Mouse (Mus musculus): ENCODE data around the gene Atp13a3. TPM values are rescaled to one million over a fixed set of nuclear protein-coding genes. Genes with fewer than 3 reads are reported as not detected.
A peak's percentile ranks its signal among the peaks of the same experiment; 100 is the strongest.

The Atp13a3 gene
- total and polyA plus RNA-seq, 2 experiments from 2014 or later: 6.1 to 35.0 TPM

DNA sequence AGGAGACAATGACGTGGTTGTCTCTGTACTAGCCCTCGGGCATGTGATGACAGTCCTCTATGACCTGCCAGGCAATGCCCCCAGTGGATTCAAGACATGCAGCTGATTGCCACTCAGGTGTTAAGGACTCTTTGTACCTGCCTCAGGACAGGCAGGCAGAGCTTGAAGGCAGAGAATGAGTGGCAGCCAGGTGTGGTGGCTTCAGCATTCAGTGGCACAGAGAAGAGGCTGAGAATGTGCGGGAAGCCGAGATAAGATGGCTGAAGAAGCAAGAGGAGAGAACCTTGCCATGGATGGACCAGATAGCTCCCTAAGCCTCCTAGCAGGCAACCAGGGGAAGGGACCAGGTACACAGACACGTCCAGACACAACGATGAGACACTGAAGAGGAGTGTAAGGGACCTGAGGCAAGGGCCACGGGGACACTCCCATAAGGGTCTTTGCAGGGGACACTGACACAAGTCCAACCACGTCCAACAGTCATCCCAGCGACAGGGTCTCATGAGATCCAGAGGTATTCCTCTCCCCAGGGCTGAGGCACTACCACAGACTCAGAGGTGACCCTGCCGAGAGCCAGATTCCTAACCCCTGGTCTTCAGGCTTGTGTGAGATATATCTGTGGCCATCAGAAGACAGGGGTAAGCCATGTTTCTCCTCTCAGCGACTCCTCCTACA, 109.0 kb downstream of the Atp13a3 start:
- H3K4me1 ChIP-seq (ENCODE audit: insufficient read depth): no peaks in the 10 kb centered on the region
- DNase-seq: no peak
- TF ChIP-seq CTCF (IDR thresholded peaks at IDR 0.05; ENCODE audit: low read depth): no peak
- no peaks in the 10 kb centered on the region for H3K36me3 ChIP-seq (ENCODE audit: insufficient read depth)
- no peak overlapping the region for H3K9ac ChIP-seq
- no peak overlapping the region for H3K4me2 ChIP-seq (ENCODE audit: low read depth)
- H3K27me3 ChIP-seq (ENCODE audit: insufficient read depth, low read length): no peaks in the 10 kb centered on the region
- no peak overlapping the region for H3K27ac ChIP-seq (ENCODE audit: low read depth, low read length)
- H3K4me3 ChIP-seq (ENCODE audit: low read depth, low read length): no peak overlapping the region
- no peaks in the 10 kb centered on the region for H3K9me3 ChIP-seq (ENCODE audit: low read length)
- 90% methylated on average over 11 of the region's 11 CpGs for WGBS
- no peak for ATAC-seq

DNA sequence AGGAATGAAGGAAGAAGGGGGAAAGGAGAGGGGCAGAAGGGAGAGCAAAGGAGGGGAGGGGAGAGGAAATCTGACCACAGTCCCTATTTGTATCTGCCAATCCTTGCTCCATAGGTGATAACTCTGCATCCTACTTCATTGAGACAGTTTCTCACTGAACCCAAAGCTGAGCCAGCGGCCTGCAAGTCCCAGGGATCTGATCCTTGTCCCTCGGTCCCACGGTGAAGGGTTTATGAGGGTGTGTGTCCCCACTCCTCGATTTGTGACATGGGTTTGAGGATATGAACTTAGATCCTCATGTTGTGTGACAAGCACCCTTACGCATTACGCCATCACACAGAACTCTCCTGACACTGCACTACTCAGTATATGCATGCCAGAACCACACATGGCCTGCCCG, 110.7 kb downstream of the Atp13a3 start:
- H3K9me3 ChIP-seq (ENCODE audit: low read length): no peaks in the 10 kb centered on the region
- H3K27me3 ChIP-seq (ENCODE audit: insufficient read depth, low read length): no peaks in the 10 kb centered on the region
- no peak overlapping the region for H3K4me2 ChIP-seq (ENCODE audit: low read depth)
- ATAC-seq (no peak), DNase-seq (no peak)
- no peaks in the 10 kb centered on the region for H3K36me3 ChIP-seq (ENCODE audit: insufficient read depth)
- no peak overlapping the region for H3K9ac ChIP-seq
- no peaks in the 10 kb centered on the region for H3K4me1 ChIP-seq (ENCODE audit: insufficient read depth)
- H3K27ac ChIP-seq (ENCODE audit: low read depth, low read length): no peak overlapping the region
- 93% methylated on average over 7 of the region's 7 CpGs for WGBS
- no peak for TF ChIP-seq CTCF (IDR thresholded peaks at IDR 0.05; ENCODE audit: low read depth)
- H3K4me3 ChIP-seq (ENCODE audit: low read depth, low read length): no peak overlapping the region

DNA sequence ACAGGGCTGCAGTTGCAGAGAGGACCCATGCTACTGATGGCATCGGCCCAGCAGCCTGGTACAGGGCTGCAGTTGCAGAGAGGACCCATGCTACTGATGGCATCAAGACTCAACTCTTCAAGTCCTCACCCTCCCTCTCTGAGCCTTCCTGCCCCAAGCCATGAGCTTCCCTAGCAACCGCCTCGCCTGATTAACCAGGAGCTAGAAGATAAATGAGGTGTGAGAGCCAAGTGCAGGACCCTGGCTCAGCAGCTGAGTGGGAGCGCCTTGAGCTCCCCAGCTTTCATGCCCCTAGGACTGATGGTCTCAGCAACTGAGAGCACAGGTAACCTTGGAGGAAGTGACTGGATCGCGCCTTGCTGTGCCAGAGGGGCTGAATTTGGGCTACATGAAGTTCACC, 115.3 kb downstream of the Atp13a3 start:
- DNase-seq: no peak
- H3K4me3 ChIP-seq (ENCODE audit: low read depth, low read length): no peak overlapping the region
- no peaks in the 10 kb centered on the region for H3K4me1 ChIP-seq (ENCODE audit: insufficient read depth)
- no peaks in the 10 kb centered on the region for H3K36me3 ChIP-seq (ENCODE audit: insufficient read depth)
- no peak overlapping the region for H3K27ac ChIP-seq (ENCODE audit: low read depth, low read length)
- no peaks in the 10 kb centered on the region for H3K27me3 ChIP-seq (ENCODE audit: insufficient read depth, low read length)
- H3K4me2 ChIP-seq (ENCODE audit: low read depth): no peak overlapping the region
- TF ChIP-seq CTCF (IDR thresholded peaks at IDR 0.05; ENCODE audit: low read depth): no peak
- ATAC-seq: no peak
- no peaks in the 10 kb centered on the region for H3K9me3 ChIP-seq (ENCODE audit: low read length)
- 70% methylated on average over 6 of the region's 6 CpGs for WGBS
- no peak overlapping the region for H3K9ac ChIP-seq

DNA sequence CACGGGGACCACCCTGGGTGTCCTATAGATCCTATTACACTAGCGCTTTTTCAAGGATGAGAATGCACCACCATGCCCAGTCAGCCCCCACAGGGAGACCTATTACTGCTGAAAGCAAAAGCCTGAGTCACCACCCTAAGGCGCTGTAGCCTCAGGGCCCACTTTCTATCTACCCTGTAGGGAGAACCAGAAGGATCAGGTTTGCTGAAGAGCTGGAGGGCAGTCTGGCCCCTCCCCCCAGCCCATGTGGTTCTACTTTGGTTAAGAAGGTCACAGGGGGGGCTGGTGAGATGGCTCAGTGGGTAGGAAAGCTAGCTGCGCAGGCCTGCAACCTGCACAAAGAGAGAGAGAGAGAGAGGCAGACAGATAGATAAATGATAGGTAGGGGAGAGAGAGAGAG, 120.1 kb downstream of the Atp13a3 start:
- DNase-seq (no peak), ATAC-seq (no peak)
- WGBS: 50% methylated on average over 4 of the region's 4 CpGs
- H3K27me3 ChIP-seq (ENCODE audit: insufficient read depth, low read length): peaks cover 25% of the 10 kb centered on the region
- H3K4me3 ChIP-seq (ENCODE audit: low read depth, low read length): no peak overlapping the region
- H3K9ac ChIP-seq: no peak overlapping the region
- no peaks in the 10 kb centered on the region for H3K9me3 ChIP-seq (ENCODE audit: low read length)
- no peak overlapping the region for H3K27ac ChIP-seq (ENCODE audit: low read depth, low read length)
- no peak for TF ChIP-seq CTCF (IDR thresholded peaks at IDR 0.05; ENCODE audit: low read depth)
- peaks cover 5% of the 10 kb centered on the region; the same call in 1 of the 2 replicates for H3K4me1 ChIP-seq (ENCODE audit: insufficient read depth)
- no peak overlapping the region for H3K4me2 ChIP-seq (ENCODE audit: low read depth)
- H3K36me3 ChIP-seq (ENCODE audit: insufficient read depth): no peaks in the 10 kb centered on the region

DNA sequence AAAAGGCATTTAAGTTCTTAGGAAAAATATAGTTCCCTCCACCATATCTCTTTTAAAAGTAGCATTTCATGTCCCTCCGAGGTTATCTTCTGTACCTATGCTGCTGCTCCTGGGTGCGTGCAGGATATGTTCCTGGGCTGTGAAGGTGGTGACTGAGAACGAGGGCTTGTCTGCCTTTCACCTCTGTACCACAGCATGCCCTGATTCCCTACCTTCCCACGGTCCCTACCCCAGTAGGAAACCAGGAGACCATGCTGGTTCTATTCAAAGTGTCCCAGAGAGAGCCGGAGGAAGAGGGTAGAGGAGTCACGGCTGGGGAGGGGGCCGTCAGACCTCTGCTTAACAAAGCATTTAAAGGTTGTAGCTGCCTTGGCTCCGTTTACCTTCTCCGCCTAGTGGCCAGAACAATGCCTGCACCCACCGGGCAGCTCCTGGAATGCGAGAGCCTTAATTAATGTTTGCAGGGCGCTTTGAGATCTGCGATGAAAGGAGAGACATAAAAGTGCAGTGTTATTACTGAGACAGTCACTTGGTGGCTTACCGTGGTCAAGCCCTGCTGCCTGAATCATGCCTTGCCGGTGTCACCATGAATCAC, 121.9 kb downstream of the Atp13a3 start:
- DNase-seq: peak; percentile 68
- Histone ChIP-seq H3K27ac (ENCODE audit: low read depth, low read length) (no peak overlapping the region), H3K4me3 (ENCODE audit: low read depth, low read length) (0 out of 2 replicates have a peak overlapping the region, but pooled peaks have one; percentile 5), H3K4me2 (ENCODE audit: low read depth) (peak overlapping the region; percentile 39), H3K27me3 (ENCODE audit: insufficient read depth, low read length) (peaks cover 25% of the 10 kb centered on the region), H3K4me1 (ENCODE audit: insufficient read depth) (peaks cover 5% of the 10 kb centered on the region; the same call in 1 of the 2 replicates), H3K9ac (0 out of 2 replicates have a peak overlapping the region, but pooled peaks have one; percentile 10), H3K9me3 (ENCODE audit: low read length) (no peaks in the 10 kb centered on the region), H3K36me3 (ENCODE audit: insufficient read depth) (no peaks in the 10 kb centered on the region)
- peak; percentile 70; the same call in 1 of the 2 replicates for ATAC-seq
- TF ChIP-seq CTCF (IDR thresholded peaks at IDR 0.05; ENCODE audit: low read depth): peak; percentile 79
- 2% methylated on average over 15 of the region's 15 CpGs for WGBS

DNA sequence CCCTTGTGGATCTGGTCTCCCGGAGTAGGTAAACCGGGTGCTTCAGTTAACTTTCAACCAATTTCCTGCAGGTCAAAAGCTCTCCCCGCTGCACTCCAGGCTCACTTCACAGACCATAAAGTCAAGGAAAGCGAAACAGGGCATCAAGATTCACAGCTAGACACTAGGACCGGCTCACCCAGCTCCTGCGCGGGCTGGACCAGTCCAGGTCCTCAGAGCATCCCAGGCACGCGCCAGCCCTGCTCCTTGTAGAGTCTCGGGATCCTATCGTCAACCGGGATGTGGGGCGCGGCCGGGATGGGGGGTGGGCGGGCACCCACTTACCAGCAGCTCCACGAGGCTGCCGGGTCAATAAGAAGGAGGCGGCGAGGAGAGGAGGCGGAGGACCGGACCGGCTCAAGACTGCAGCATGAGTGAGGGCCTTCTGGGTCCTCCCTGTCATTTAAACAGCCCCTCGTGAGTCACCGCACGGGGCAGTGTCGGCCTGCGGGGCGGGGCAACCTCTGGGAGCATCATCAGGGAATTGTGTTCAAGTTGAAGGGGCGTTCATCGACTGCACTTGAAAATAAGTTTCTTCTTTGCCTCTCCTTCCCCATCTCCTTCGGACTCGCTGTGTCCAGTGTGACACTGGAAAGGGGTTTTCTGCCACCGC, 122.8 kb downstream of the Atp13a3 start, which contains the start of gene Lrrc15:
Gene Lrrc15 (minus strand): TSS at position 413 of the 652 bp plus-strand sequence.
- Histone ChIP-seq H3K9ac (0 out of 2 replicates have a peak within 1 kb of the TSS, but pooled peaks have one; percentile 10), H3K36me3 (ENCODE audit: insufficient read depth) (no peaks in the 10 kb centered on the region), H3K4me2 (ENCODE audit: low read depth) (peak within 1 kb of the TSS; percentile 39)

More for the DNA sequence above, 122.8 kb downstream of the Atp13a3 start, which contains the start of gene Lrrc15:
- peaks cover 25% of the 10 kb centered on the region for H3K27me3 ChIP-seq (ENCODE audit: insufficient read depth, low read length)
- H3K9me3 ChIP-seq (ENCODE audit: low read length): no peaks in the 10 kb centered on the region
- WGBS: 12% methylated on average over 34 of the region's 34 CpGs
- ATAC-seq (peak; percentile 49; the same call in 1 of the 2 replicates), DNase-seq (no peak)
- peak; percentile 26; the same call in 1 of the 2 replicates for TF ChIP-seq CTCF (IDR thresholded peaks at IDR 0.05; ENCODE audit: low read depth)
- peaks cover 5% of the 10 kb centered on the region; the same call in 1 of the 2 replicates for H3K4me1 ChIP-seq (ENCODE audit: insufficient read depth)
- 0 out of 2 replicates have a peak within 1 kb of the TSS, but pooled peaks have one; percentile 5 for H3K4me3 ChIP-seq (ENCODE audit: low read depth, low read length)
- no peak within 1 kb of the TSS for H3K27ac ChIP-seq (ENCODE audit: low read depth, low read length)

Measured in forebrain, postnatal 0 days (tissue).